Mouse (Mus musculus): ENCODE measurements at regions not wholly inside any gene's neighbourhood (a gene's known extent, or its start where the extent isn't known, plus 50 kb on each side); places are given as distances from the start of the nearest gene placed in this dataset.

- 84% methylated on average over 4 of the region's 4 CpGs for WGBS
- TF ChIP-seq POLR2A (IDR thresholded peaks at IDR 0.05; ENCODE audit: borderline replicate concordance, extremely low read depth, low read depth, low read length) (no peak), CTCF (IDR thresholded peaks at IDR 0.05; ENCODE audit: insufficient read depth, low read length) (no peak)
- H3K4me3 ChIP-seq (replicated peaks; ENCODE audit: extremely low read depth, low read depth, low read length) = no peak overlapping the region
- no peak for DNase-seq
- no peaks in the 10 kb centered on the region for H3K4me1 ChIP-seq (ENCODE audit: control insufficient read depth, insufficient read depth, low read length)
Measured at GRCm38 (mm10) chr7:125271356-125271755, 173.1 kb upstream of the Kdm8 start.

DNA sequence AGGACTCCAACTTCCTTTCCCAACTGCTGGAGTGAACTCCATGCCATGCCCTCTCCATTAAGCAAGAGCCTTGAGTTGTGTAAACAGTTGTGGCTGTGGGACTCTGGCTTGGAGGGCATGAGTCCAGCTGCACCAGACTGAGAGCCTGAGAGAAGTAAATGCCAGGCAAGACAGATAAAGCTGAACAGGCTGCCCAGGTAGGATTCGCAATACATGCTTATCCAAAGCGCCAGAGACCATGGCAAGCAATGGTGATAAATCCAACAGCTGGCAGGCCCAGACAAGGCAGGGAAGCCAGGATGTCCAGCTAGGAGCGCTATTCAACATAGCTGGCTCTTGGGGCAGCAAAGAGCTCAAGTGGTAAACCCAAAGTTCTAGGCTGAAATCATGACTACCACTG lies 163.1 kb upstream of the Kdm8 start:
- WGBS = 77% methylated on average over 3 of the region's 3 CpGs
- TF ChIP-seq CTCF (IDR thresholded peaks at IDR 0.05; ENCODE audit: insufficient read depth, low read length) = no peak
- TF ChIP-seq POLR2A (IDR thresholded peaks at IDR 0.05; ENCODE audit: borderline replicate concordance, extremely low read depth, low read depth, low read length) = no peak
- no peak for DNase-seq
- no peak overlapping the region for H3K4me3 ChIP-seq (replicated peaks; ENCODE audit: extremely low read depth, low read depth, low read length)
- H3K4me1 ChIP-seq (ENCODE audit: control insufficient read depth, insufficient read depth, low read length) = no peaks in the 10 kb centered on the region

DNA sequence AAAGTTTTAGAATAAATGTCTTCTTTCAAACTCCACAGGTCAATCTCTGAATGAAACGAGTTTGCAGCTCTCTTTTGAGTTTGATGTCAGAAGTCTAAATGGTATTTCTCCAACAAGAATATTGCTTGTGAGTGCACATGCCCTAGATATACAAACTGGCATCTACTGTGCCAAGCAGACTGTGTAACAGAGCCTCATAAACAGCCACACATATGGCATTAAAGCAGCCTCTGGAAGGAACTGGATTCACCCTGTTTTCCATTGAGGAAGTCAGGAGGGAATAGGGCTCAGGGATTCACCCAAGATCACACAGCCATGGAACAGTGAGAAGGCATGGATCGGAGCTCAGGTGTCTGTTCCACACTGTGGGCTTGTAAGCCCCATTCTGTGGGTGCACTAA lies 149.2 kb upstream of the Kdm8 start:
- H3K4me3 ChIP-seq (replicated peaks; ENCODE audit: extremely low read depth, low read depth, low read length) = no peak overlapping the region
- TF ChIP-seq CTCF (IDR thresholded peaks at IDR 0.05; ENCODE audit: insufficient read depth, low read length) (no peak), POLR2A (IDR thresholded peaks at IDR 0.05; ENCODE audit: borderline replicate concordance, extremely low read depth, low read depth, low read length) (no peak)
- DNase-seq = no peak
- H3K4me1 ChIP-seq (ENCODE audit: control insufficient read depth, insufficient read depth, low read length) = no peaks in the 10 kb centered on the region
- 59% methylated on average over 2 of the region's 2 CpGs for WGBS

- DNase-seq = no peak
- WGBS = 73% methylated on average over 3 of the region's 3 CpGs
- Histone ChIP-seq H3K4me3 (replicated peaks; ENCODE audit: extremely low read depth, low read depth, low read length) (no peak overlapping the region), H3K4me1 (ENCODE audit: control insufficient read depth, insufficient read depth, low read length) (no peaks in the 10 kb centered on the region)
- TF ChIP-seq POLR2A (IDR thresholded peaks at IDR 0.05; ENCODE audit: borderline replicate concordance, extremely low read depth, low read depth, low read length) (no peak), CTCF (IDR thresholded peaks at IDR 0.05; ENCODE audit: insufficient read depth, low read length) (no peak)
Measured at GRCm38 (mm10) chr7:125308433-125308832, 136.0 kb upstream of the Kdm8 start.

DNA sequence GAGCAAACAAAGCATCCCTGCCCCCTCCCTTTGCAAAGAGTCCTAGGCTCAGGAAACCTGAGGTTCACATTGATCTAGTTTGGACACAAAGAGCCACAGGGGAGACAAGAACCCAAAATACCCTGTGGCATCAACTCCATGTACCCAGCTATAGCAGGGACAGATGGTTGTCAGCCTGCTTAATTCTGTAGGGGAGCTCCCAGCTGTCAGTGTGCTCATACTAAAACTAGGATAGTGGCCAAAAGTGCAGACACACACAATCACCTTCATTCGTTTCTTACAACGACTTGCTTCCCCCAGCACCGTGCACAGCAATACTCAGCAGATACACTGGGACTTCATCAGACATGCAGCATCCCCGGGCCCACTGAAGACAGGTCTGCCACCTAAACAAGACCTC lies 133.5 kb upstream of the Kdm8 start:
- H3K4me1 ChIP-seq (ENCODE audit: control insufficient read depth, insufficient read depth, low read length) = no peaks in the 10 kb centered on the region
- TF ChIP-seq CTCF (IDR thresholded peaks at IDR 0.05; ENCODE audit: insufficient read depth, low read length) (no peak), POLR2A (IDR thresholded peaks at IDR 0.05; ENCODE audit: borderline replicate concordance, extremely low read depth, low read depth, low read length) (no peak)
- no peak for DNase-seq
- H3K4me3 ChIP-seq (replicated peaks; ENCODE audit: extremely low read depth, low read depth, low read length) = no peak overlapping the region
- 78% methylated on average over 4 of the region's 4 CpGs for WGBS

DNA sequence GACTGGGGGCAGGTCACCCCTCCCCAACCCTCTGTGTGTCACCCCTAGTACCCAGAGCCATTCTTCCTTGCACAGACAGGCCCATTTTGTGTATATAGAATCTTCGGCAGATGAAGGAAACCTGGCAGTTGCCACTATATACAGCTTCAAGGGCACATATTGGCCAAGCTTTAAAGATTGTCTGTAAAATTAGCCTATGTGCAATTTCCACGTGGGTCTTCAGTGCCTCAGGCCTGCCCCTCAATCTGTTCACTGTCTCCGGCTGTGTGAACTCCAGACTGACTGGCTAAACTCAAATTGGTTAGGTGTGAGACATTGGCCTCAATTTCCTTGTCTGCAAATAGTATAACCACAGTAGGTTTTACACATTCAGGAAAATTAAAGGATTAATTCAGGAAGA lies 130.9 kb upstream of the Kdm8 start:
- DNase-seq = no peak
- no peaks in the 10 kb centered on the region for H3K4me1 ChIP-seq (ENCODE audit: control insufficient read depth, insufficient read depth, low read length)
- no peak overlapping the region for H3K4me3 ChIP-seq (replicated peaks; ENCODE audit: extremely low read depth, low read depth, low read length)
- TF ChIP-seq CTCF (IDR thresholded peaks at IDR 0.05; ENCODE audit: insufficient read depth, low read length) (no peak), POLR2A (IDR thresholded peaks at IDR 0.05; ENCODE audit: borderline replicate concordance, extremely low read depth, low read depth, low read length) (no peak)
- WGBS = 77% methylated on average over 3 of the region's 3 CpGs

DNA sequence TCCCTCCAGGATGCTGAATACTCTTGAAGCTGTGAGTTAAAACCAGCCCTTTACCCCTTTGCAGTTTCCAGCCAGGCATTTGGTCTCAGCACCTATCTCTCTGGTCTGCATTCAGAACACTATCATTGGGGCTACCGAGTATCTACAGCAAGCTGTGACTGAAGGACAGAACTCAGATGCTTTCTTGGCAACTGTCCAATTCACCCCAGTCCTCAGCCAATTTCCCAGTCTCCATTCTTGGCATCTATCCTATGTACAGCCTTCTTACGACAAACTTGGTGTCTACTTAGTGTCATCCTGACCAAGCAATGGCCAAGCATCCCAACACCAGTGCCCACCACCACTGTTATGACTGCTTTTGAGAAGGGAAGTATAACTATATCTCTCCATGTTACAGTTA lies 109.7 kb upstream of the Kdm8 start:
- Histone ChIP-seq H3K4me1 (ENCODE audit: control insufficient read depth, insufficient read depth, low read length) (no peaks in the 10 kb centered on the region), H3K4me3 (replicated peaks; ENCODE audit: extremely low read depth, low read depth, low read length) (no peak overlapping the region)
- DNase-seq = no peak
- WGBS = 61% methylated on average over 2 of the region's 2 CpGs
- TF ChIP-seq CTCF (IDR thresholded peaks at IDR 0.05; ENCODE audit: insufficient read depth, low read length) = no peak
- TF ChIP-seq POLR2A (IDR thresholded peaks at IDR 0.05; ENCODE audit: borderline replicate concordance, extremely low read depth, low read depth, low read length) = no peak

- DNase-seq = no peak
- WGBS = 51% methylated on average over 3 of the region's 3 CpGs
- no peak for TF ChIP-seq POLR2A (IDR thresholded peaks at IDR 0.05; ENCODE audit: borderline replicate concordance, extremely low read depth, low read depth, low read length)
- Histone ChIP-seq H3K4me1 (ENCODE audit: control insufficient read depth, insufficient read depth, low read length) (no peaks in the 10 kb centered on the region), H3K4me3 (replicated peaks; ENCODE audit: extremely low read depth, low read depth, low read length) (no peak overlapping the region)
Measured at GRCm38 (mm10) chr7:125335586-125336165, 108.8 kb upstream of the Kdm8 start.

- 59% methylated on average over 3 of the region's 3 CpGs for WGBS
- TF ChIP-seq POLR2A (IDR thresholded peaks at IDR 0.05; ENCODE audit: borderline replicate concordance, extremely low read depth, low read depth, low read length) (no peak), CTCF (IDR thresholded peaks at IDR 0.05; ENCODE audit: insufficient read depth, low read length) (no peak)
- H3K4me1 ChIP-seq (ENCODE audit: control insufficient read depth, insufficient read depth, low read length) = no peaks in the 10 kb centered on the region
- no peak overlapping the region for H3K4me3 ChIP-seq (replicated peaks; ENCODE audit: extremely low read depth, low read depth, low read length)
- DNase-seq = no peak
Measured at GRCm38 (mm10) chr7:125336826-125337225, 107.7 kb upstream of the Kdm8 start.

DNA sequence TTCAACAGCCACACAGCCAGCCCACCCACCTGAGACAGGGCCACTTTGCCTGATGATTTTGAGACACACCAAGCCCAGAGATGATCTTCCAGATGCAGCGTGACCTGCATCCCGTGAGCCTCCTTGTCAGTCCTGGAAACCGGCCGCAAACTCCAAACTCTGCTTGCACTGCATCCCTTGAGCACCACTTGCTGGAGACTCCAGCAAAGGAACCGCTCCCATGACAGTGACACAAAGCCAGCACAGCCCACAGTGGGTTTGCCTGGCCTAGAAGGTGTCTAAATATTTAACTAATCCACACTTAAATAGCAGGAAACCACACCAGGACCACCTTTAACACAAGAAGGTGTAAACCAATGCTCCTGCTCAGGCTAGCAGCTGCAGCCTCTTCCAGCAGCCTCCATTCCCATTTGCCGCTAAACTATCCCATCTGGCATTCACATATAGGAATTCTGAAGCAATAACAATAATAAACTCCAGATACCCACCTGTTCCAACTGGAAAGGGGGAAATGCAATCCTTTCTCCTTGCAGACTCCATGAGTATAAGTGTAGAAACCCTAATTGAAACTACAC lies 106.2 kb upstream of the Kdm8 start:
- TF ChIP-seq CTCF (IDR thresholded peaks at IDR 0.05; ENCODE audit: insufficient read depth, low read length) = no peak
- TF ChIP-seq POLR2A (IDR thresholded peaks at IDR 0.05; ENCODE audit: borderline replicate concordance, extremely low read depth, low read depth, low read length) = no peak
- no peak for DNase-seq
- Histone ChIP-seq H3K4me1 (ENCODE audit: control insufficient read depth, insufficient read depth, low read length) (no peaks in the 10 kb centered on the region), H3K4me3 (replicated peaks; ENCODE audit: extremely low read depth, low read depth, low read length) (no peak overlapping the region)
- 74% methylated on average over 6 of the region's 6 CpGs for WGBS
